Mouse (Mus musculus): ENCODE measurements around the gene Mlph.

The Mlph gene

DNA sequence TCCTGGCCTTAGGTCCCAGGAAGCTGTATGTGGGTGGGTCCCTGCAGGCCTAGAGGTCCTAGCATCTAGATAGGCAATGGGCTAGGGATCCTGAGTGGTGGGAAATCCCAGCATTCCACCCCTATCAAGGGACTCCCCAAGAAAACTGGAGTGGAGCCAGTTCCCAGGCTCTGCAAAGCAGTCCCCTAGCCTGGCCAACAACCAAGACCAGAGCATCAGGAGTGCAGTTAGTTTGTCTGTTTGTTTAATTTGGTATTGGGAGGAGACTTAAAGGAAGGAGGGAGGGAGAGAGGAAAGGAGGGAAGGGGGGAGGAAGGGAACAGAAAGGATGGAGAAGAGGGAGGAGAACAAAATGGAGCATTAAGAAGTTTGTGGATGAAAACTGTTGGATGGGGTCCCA is 5.7 kb upstream of the Mlph start:
- peak; percentile 47 to 66 for DNase-seq

DNA sequence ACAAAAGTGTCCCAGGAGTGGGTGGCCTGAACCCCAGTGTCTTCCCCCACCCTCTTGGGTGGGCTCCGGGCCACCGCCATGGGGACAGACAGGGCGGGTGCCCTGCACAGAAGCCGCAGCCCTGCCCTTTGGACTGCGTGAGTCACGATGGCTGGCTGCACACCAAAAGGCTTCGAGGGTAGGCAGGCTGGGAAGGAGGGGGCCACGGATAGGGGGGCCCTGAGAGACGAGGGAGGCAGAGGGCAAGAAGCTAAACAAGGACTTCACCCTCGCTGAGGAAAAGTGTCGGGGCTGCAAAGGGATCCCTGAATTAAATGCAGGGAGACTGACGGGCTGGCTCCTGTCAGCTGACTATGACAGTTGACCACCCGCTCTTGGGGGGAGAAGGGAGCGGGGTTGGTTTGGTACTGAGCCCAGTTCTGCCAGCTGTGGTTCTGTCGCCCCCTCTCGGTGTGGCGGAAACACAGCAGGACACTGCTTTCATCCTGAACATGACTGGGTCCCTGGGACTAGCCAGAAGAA is 5.2 kb upstream of the Mlph start:
- DNase-seq = peak; percentile 73 to 85

DNA sequence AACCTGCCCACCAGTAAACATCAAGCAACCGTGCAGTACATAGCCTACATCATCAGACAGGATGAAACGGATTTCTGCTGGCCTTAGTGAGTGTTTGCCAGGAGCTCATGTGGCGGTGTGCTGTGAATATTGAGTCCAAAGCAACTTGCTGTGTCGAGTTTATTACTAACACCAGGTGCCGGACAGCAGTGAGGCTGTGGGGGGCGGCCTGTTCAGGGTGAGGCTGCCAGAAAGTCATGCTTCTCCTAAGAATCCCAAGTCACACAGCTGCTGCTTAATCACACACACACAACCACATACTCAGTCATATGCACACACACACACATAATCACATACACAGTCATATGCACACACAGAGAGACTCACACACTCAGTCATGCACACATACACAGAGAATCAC is 1.7 kb upstream of the Mlph start:
- peak in 1 of 2 experiments; percentile 17 for DNase-seq

DNA sequence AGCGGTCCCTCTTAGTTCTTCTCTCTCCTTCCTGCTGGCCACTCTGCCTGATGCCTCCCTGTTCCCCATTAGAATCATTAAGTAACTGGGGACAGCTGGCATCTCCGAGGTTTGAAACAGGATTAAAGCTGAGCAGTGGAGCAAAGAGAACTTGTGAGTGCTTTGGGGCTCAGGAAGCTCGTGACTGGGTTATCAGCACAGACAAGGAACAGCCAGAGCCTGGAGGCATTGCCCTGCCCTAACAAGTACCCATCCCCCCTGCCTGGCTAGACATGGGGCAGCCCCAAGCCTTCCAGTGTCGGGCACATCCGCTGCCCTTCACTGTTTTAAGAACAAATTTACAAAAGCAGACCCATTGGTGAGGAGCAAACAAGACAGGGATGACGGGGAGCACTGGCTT is 2.6 kb downstream of the Mlph start:
- DNase-seq = no peak

DNA sequence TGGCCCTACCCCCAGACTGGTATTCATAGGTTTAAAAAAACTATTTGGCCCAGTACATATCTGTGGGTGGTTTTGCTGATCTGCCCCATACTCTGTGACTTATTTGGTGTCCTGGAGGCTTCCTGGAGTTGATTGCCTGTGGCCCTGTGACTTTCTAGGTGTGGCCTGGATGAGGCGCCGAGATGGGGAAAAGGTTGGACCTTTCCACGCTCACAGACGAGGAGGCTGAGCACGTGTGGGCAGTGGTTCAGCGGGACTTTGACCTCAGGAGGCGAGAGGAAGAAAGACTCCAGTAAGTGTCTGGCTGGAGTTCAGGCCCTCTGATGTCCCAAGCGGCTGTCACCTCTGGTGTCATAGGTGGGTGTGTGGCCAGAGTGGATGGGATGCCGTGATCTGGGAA is 6.8 kb downstream of the Mlph start:
- DNase-seq = no peak

DNA sequence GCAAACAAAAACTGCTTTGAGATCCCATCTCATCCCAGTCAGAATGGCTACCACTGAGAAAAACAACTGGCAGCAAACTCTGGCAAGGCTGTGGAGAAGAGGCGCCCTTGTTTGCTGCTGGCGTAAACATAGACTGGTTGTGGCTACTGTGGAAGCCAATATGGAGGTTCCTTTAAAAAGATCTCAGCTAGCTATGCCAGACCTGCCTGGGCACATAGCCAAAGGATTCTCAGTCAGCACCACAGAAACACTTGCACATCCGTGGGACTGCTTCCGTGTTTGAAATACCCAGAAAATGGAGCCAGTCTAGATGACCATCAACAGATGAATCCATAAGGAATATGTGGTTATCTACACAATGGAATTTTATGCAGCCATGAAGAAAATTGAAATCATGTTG is 11.1 kb downstream of the Mlph start:
- no peak for DNase-seq

DNA sequence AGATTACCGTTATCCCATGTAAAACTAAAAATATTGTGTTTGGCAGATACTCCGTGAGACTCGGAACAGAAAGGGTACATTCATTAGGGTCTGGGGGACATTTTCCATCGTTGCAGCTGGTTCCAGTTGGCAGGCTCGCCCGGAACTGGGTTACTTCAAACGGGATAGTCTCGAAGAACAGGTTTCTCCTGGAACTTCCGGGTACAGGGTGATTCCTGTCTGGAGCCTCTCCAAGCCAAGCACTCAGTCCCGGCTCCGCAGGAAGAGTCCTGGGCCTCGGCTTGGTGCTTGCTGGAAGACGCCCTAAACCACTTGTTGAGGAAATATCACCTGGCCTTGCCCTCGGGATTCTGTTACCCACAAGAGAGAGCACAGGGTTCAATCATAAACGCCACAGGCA is 12.4 kb downstream of the Mlph start:
- peak; percentile 68 to 78 for DNase-seq

DNA sequence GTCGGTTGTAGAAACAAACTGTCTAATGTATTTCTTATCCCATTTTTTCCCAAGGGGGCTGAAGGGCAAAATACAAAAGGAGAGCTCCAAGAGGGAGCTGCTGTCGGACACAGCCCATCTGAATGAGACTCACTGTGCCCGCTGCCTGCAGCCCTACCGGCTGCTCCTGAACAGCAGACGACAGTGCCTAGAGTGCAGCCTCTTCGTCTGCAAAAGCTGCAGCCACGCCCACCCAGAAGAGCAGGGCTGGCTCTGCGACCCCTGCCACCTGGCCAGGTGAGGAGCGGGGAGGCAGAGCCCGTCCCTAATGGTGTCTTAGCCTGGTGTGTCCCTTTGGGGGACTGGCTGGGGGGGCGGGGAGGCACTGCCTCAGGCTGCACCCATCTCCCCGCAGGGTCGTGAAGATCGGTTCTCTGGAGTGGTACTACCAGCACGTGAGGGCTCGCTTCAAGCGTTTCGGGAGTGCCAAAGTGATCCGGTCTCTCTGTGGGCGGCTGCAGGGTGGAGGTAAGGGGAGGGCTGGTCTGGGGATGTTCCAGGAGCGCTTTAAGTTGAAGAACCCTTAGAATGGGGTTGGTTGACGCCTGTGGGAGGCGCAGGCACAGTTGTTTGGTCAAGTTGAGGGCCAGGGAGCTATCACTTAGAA is 13.2 kb downstream of the Mlph start:
- DNase-seq = peak in 1 of 2 experiments; percentile 34

DNA sequence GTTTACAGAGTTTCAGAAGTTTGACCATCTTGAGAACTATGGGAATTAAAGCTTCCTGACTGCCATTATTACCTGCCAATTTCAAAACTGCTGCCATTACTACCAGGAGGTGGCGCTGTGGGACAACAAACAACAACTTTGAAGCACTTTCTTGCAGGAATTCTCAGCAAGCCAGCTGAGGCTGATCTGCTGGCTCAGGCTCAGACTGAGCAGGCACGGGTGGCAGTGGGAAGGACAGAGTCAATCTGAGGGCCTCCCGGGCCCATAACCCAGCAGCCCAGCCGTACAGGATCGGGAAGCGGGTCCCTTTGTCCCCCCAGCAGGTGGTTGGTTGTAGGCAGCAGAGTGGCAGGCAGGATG is 13.7 kb downstream of the Mlph start:
- DNase-seq = peak; percentile 85 to 90

DNA sequence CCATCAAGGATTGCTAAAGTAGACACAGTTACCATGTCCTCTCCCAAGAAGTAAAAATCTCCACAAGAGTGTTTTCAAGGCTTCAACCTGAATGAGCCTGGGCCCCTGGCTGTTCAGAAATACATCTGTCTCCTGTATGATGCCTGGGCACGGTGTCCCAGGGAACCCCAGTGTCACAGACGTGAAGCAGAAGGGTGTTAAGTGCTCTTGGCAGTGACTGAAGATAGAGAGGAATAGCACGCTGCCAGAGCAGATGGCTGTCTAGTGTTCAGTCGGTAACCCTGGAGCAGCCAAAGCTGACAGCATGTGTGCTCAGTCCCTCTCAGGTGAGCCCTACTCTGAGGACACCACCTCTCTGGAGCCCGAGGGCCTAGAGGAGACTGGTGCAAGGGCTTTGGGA is 18.1 kb downstream of the Mlph start:
- DNase-seq = no peak

DNA sequence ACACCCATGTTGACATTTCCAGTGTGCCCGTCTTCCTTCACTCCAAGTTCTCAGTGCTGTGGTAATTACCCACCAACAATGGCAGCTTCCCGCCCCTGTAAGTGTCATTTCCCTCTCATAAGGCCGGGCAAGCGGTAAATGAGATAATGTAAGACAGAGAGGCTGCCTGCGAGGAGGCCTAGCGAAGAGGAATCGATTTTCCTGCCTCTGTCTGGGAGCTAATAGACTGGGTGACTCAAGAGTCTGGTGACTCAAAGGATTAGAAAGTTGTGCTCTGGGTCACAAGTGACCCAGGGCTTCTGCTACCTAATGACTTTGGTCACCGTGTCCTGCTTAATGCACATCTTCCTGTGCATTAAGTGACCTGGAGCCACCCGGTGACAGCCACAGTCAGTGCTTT is 22.1 kb downstream of the Mlph start:
- DNase-seq = no peak

DNA sequence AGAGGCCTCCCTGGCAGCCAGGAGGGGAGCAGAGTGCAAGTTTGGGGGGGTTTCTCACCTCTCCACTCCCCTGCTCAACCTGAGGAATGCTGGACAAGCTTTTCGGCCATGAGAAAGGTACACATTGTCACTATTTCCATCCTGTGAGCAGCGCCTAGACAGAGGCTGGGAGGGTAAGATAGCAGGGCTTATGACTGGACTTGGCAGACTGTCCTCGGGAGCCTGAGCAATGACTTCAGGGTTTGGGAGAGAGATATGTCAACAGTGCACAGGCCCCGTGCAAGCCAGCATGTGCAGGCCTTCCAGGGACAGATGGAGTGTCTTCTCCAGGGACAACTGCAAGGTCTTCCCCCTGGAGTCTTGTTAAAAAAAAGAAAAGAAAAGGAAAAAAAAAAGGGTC is 25.1 kb downstream of the Mlph start:
- DNase-seq = no peak

DNA sequence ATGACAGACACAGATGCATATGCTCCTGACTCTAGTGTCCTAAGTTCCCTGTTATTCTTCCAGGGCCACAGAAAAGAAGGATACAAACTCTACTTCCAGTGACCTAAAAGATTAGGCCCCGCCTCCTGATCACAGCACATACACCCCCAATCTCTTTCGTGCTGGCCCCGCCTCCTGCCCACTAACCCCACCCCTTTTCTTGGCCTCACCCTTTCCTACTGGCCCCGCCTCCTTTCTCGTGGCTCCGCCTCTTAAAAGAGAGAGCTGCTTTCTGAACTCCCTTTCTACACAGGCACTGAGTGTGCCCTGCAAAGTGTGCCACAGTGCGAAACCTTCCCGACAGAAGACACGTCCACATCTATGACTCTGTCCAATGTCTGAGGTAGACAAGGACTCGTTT is 30.3 kb downstream of the Mlph start:
- peak; percentile 15 to 34 for DNase-seq

DNA sequence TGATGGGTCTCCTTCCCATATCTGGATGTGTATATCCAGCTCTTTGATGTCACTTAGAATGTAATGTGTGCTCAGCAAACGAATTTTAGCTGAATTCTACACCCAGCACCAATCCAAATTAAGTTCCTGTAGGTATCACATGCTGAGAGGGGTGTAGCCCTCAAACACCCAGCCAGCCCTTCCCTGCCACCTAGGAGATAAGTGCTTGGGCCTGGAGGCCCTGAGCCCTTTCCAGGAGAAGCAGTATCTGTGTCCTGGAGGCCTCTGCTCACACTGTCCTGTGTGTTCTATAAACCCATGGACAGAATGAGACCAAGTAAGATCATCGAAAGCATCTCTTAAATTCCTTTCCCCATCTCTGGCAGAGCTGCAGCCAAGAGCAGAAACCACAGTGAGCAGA is 32.4 kb downstream of the Mlph start:
- no peak for DNase-seq

DNA sequence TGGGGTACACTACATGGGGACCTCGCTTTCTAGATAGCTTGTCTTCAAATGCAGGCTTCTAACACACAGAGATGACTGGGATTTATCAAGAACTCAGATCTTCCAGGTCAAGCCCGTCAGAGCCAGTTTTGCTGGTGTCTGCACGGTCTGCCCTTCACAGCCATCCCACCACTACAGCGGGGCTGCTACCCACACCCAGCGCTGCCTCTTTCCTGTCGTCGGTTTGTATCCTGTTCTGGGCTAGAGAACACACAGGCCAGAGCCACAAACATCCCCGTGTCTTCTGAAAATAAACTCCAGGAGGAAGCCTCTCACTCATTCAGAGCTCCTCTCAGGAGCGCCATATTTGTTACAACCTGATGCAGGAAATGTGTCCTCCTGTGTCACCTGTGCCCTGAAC is 34.4 kb downstream of the Mlph start:
- no peak for DNase-seq

DNA sequence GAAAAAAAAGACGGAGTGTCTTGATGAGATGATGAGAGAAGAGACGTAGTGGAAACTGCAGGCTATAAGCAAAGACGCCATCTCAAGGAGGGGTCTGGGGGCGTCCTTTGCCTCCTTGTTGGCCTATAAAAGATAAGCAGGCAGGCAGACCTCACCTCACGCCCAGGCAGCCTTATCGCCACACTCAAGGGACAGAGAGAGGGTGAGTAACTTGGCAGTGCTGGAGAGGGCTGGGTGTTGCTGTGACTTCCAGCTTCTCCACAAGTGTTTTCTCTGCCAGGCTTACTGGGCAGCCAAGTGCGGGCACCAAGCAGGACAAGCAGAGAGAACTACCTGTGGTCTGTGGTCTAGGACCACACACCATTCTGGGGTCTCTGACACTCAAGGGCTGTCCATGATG is 36.8 kb downstream of the Mlph start:
- peak in 1 of 2 experiments; percentile 33 for DNase-seq

DNA sequence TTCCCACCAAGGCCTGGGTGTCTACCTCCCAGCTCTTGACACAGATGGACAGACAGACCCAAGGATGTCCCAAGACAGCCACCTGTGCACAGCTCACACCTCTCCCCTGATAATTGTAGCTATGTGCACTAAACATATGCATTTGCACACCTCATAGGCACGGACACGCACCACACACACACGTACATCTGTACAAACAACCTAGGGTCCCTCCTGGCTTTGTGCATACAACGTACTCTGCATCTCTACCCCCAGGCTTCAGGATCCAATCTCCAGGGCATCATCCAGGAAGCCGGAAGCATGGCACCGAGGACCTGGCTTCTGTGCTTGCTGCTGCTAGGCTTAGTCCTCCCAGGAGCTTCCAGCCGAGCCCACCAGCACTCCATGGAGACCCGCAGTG is 37.9 kb downstream of the Mlph start, which contains the start of gene Prlh:
Gene Prlh, plus strand, starts transcription at position 301 of the 400 bp plus-strand sequence.
- no peak for DNase-seq

DNA sequence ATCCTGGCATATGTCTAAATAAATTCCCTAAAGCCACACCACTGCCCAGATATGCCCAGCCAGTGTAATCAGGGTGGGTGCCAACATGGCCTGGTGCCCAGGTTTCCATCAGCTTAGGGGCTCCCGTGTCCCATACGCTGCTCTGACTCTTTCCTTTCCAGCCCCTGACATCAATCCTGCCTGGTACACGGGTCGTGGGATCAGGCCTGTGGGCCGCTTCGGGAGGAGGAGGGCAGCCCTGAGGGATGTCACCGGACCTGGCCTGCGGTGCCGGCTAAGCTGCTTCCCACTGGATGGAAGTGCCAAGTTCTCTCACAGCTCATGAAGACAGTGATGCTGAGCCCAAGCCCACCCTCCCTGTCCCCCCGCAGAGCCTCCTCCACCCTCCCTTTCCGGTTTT is 38.8 kb downstream of the Mlph start:
- DNase-seq = peak in 1 of 2 experiments; percentile 38

DNA sequence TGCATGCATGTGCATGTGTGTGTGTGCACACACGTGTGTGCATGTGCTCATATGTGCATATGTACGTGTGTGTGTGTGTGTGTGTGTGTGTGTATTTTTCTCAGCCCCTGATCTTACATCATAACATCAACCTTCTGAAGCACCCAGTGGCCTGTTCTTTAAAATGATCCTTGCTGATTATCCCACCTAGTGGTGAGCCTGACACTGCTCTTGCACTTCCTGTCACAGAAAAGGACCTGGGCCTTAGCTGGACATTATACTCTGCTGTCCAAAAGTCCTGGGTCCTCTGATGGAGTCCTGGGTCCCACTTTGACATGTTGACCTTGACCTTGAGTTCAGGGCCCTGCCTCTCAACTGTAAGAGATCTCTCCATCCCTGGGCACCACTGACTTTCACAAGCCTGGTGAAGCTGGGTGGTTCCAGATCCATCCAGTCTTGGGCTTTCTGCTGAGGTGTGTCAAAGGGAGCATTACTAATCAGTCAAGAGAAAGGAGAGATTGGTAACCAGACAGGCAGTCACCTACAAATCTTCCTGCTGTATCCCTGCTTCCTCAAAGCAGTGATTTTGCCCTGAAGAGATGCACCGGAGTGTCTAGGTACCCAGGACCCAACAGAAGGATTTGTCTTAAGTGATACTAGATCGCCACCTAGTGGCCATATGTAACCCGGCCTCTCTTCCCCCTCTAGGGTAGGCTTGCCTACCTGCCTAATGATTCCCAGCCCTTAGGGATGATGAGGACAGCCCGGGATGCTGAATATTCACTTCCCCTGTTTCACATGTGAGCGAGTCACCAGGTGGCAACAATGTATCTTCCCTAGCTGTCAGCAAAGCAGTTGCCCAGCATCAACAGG is 41.6 kb downstream of the Mlph start:
- peak in 1 of 2 experiments; percentile 69 for DNase-seq

DNA sequence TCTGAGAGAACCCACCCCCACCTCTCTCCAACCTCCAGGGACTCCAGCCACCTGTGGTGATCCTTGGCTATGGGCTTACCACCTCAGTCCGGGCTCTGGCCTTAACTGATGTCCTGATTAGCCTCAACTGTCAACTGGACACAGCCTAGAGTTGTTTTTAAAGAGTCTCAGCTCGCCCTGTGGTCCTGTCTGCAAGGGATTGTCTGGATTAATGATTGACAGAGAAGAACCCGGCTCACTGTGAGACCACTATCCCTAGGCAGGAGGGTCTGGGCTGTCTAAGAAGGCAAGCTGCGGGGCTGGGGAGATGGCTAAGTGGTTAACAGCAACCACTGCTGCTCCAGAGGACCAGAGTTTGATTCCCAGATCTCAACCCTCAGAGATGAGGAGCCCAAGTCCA is 47.6 kb downstream of the Mlph start:
- DNase-seq = no peak

DNA sequence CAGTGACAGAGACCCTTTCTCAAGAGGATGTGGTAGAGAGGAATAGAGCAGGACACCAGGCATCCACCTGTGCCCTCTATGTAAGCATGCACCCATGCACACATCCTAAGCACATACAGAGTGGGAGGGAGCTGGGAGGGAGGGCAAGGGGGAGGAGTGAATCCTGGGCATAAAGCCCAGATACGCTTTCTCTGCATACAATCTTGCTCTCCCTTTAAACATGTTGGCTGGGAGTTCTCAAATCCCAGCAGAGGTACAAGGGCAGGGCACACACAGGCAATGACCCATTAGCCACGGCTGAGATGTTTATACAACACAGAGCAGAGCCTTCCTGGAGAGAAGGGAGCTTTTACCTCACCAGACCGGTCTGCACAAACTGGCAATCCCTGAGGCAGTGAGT is 48.1 kb downstream of the Mlph start:
- DNase-seq = peak; percentile 19 to 32

DNA sequence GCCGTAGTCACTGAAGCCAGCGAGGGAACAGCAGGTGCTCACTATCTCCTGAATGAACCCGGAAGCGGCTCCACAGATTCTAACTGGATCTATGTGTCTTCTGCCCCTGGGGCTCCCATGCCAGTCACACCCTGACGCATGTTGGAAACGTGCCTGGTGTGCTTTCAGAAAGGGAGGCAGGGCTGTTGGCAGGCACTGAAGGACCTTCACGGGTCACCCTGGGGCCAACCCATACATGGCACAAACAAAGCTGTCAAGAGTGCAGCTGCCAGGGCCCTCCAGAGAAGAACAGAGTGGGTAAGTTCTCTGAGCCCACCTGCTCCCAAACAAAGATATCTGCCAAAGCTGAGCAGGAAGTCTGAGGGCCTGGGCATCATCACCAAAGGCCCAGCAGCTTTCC is 52.7 kb downstream of the Mlph start:
- DNase-seq = peak; percentile 56 to 75

DNA sequence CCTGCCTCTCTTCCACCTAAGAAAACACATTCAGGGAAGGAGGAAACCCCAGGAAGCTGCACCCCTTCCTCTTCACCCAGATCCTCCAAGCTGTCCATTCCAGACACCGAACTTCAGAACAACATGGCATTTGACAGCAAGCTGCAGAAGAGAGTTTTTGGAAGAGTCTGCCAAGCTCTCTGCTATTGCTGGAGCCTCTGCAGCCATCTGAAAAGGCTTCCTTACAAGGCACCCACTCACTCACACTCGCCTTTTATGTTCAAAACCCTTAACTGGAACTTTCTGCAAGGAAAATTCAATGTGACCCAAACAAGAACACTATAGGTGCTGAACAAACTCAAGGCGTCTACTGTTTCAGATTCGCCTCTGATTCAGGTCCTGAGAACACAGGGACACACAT is 53.8 kb downstream of the Mlph start:
- no peak for DNase-seq

DNA sequence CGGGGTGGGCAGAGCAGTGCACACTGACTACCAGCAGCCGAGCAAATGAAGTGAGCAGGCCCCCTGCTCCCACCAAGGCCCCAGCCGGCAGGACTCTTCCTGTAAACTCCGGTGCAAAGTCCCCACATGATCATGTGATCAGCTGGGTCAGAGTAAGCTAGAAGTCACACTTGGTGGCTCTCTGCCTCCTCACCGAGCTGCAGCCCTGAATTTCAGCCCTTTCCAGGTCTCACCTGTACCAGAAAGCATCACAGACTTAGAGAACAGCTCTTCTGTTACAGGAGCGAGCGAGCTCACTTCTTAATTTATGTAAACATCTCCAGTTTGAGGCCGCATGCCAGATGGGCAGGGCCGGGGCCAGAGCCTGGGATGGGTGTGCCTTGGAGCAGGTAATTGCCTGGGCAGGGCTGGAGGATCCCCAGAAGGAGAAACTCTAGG is 54.5 kb downstream of the Mlph start, which contains the start of gene Rab17:
Gene Rab17, minus strand, starts transcription at position 315 of the 438 bp plus-strand sequence.
- peak; percentile 73 to 83 for DNase-seq
